Mouse (Mus musculus): ENCODE data around the gene Efcab12.

GRCm38 (mm10) chr6:115801811-115802210, 36.4 kb downstream of the Efcab12 start:
- TF ChIP-seq POLR2A (IDR thresholded peaks at IDR 0.05; ENCODE audit: low read depth, low read length) (no peak), CTCF (conservative IDR thresholded peaks at IDR 0.05; ENCODE audit: insufficient read depth, insufficient read length, low read depth, low read length) (no peak)
